Mouse (Mus musculus) lung, embryonic 15.5 days (tissue): Measurements from ENCODE around the gene Sept12. TPM values are rescaled to one million over a fixed set of nuclear protein-coding genes. Genes with fewer than 3 reads are reported as not detected.
A peak's percentile ranks its signal among the peaks of the same experiment; 100 is the strongest.

Experiments
- ATAC-seq: fragments of 200-750 bp; cut with Nextera tagmentation; 2 replicates; pipeline ENCODE4 v1.8.0; 2017; ENCODE audit warnings: moderate number of reproducible peaks, borderline replicate concordance; ENCODE audit not compliant: low FRiP score, low TSS enrichment; ENCODE audit errors: extremely low read depth
- H3K27ac ChIP-seq: fragments of 300-500 bp; sonication (generic); 2 replicates; pipeline ENCODE4 v1.5.1; 2015; ENCODE audit warnings: moderate library complexity, mild to moderate bottlenecking, inconsistent platforms
- H3K27me3 ChIP-seq: fragments of 300-500 bp; sonication (generic); 2 replicates; pipeline ENCODE4 v1.6.1; 2015; ENCODE audit warnings: inconsistent platforms
- H3K36me3 ChIP-seq: fragments of 300-500 bp; sonication (generic); 2 replicates; pipeline ENCODE4 v1.6.1; 2015; ENCODE audit warnings: inconsistent platforms
- H3K4me1 ChIP-seq: fragments of 300-500 bp; sonication (generic); 2 replicates; pipeline ENCODE4 v1.6.1; 2015; ENCODE audit warnings: inconsistent platforms
- H3K4me2 ChIP-seq: fragments of 300-500 bp; sonication (generic); 2 replicates; pipeline ENCODE4 v1.6.1; 2015; ENCODE audit warnings: inconsistent platforms, mild to moderate bottlenecking, moderate library complexity
- H3K4me3 ChIP-seq: fragments of 300-500 bp; sonication (generic); 2 replicates; pipeline ENCODE4 v1.5.1; 2015; ENCODE audit warnings: mild to moderate bottlenecking, inconsistent platforms
- H3K9ac ChIP-seq: fragments of 300-500 bp; sonication (generic); 2 replicates; pipeline ENCODE4 v1.6.1; 2015; ENCODE audit warnings: inconsistent platforms
- H3K9me3 ChIP-seq: fragments of 300-500 bp; sonication (generic); 2 replicates; pipeline ENCODE4 v1.6.1; 2016; ENCODE audit warnings: inconsistent platforms
- WGBS: fragments of 180-500 bp; shearing (Covaris S2); methylation state at CpG from one replicate; pipeline ENCODE4 v1.1.7; 2015; 5-methylcytosine and 5-hydroxymethylcytosine counted together
- polyA plus RNA-seq: library from polyadenylated mRNA; unstranded; fragments of >200 nt; fragmentation: Nextera tagmentation; extraction: Ambion mirVana; gene quantifications from 2 replicates; pipeline ENCODE4 v1.2.1, GENCODE M21; 2015

Sept12 gene
- polyA plus RNA-seq, 1 experiment from 2014 or later: 0.31 TPM

DNA sequence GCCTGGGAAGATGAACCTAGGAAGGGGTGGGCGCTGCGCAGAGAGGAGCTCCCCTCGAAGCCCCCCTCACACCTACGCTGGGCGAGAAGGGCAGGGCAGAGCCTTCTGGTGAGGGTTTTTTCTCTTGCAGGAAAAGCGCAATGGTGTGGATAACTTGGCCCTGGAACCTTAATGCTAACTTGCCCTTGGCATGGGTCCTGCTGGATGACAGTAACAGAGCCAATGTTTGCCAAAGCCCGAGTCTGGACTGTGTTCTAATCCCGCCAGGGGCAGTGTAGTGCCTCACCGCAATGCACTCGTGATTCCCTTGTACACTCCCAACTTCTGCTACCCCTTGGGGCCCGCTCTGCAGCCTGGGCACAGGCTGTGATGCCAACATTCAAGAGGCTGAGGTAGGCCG, 10.4 kb upstream of the Sept12 start:
- peaks cover 9% of the 10 kb centered on the region for H3K4me1 ChIP-seq
- H3K36me3 ChIP-seq: no peaks in the 10 kb centered on the region
- ATAC-seq: no peak
- H3K9ac ChIP-seq: no peak overlapping the region
- 77% methylated on average over 12 of the region's 12 CpGs for WGBS
- H3K27ac ChIP-seq: no peak overlapping the region
- H3K9me3 ChIP-seq: no peaks in the 10 kb centered on the region
- H3K4me2 ChIP-seq: peak overlapping the region; percentile 50
- peak overlapping the region; percentile 24 for H3K4me3 ChIP-seq
- H3K27me3 ChIP-seq: no peaks in the 10 kb centered on the region

DNA sequence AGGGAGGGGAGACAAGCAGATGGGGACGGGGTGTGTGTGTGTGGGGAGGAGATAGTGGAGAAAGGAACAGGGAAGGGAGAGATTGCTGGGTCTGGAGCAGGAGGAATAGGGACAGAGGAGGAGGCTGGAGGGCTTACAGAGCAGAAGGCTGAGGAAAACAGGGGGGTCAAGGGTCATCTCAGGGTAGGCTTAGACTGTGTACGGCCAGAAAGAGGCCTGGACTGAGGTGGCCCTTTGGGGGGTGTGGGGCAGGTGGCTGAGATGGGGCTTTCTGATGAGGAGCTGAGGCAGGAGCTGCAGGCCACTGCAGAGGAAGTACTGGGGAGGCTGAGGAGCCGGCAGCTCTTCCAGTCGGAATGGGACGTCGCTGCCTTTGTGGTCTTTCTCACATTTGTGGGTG, 9.8 kb upstream of the Sept12 start:
- Histone ChIP-seq H3K27ac (0 out of 2 replicates have a peak overlapping the region, but pooled peaks have one; percentile 13), H3K9me3 (no peaks in the 10 kb centered on the region), H3K27me3 (no peaks in the 10 kb centered on the region), H3K4me1 (peaks cover 6% of the 10 kb centered on the region), H3K4me2 (peak overlapping the region; percentile 50), H3K4me3 (peak overlapping the region; percentile 24), H3K9ac (no peak overlapping the region), H3K36me3 (no peaks in the 10 kb centered on the region)
- 31% methylated on average over 6 of the region's 6 CpGs for WGBS
- ATAC-seq: no peak

DNA sequence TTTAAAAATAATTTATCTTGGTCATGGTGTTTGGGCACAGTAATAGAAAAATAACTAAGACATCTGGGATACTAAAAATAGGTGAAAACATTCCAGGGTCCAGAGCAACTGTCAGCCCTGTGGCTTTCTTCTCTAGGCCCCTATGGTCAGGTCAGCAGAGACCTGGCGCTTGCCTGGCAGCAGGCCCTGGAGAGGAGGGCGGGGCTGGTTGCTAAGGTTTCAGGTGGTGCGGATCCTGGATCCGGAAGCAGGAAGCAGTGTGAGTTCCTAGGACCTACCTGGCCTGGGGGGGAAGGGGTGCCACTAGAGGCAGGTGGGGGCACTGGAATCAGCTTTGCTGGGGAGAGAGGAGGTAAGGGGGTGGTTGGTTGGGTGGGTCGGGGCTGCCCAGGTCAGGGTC, 9.4 kb upstream of the Sept12 start, which contains the start of gene Smim22:
Gene Smim22 (plus strand): TSS at position 222 of the 400 bp plus-strand sequence.
- ATAC-seq: peak; percentile 48; the same call in 1 of the 2 replicates
- Histone ChIP-seq H3K4me3 (peak within 1 kb of the TSS; percentile 24), H3K9ac (no peak within 1 kb of the TSS), H3K27ac (0 out of 2 replicates have a peak within 1 kb of the TSS, but pooled peaks have one; percentile 13), H3K27me3 (no peaks in the 10 kb centered on the region), H3K4me2 (peak within 1 kb of the TSS; percentile 50), H3K4me1 (peaks cover 2% of the 10 kb centered on the region), H3K9me3 (no peaks in the 10 kb centered on the region), H3K36me3 (no peaks in the 10 kb centered on the region)
- 41% methylated on average over 5 of the region's 5 CpGs for WGBS

- H3K4me3 ChIP-seq: no peak overlapping the region
- ATAC-seq: no peak
- no peaks in the 10 kb centered on the region for H3K36me3 ChIP-seq
- no peaks in the 10 kb centered on the region for H3K9me3 ChIP-seq
- H3K27ac ChIP-seq: no peak overlapping the region
- no peak overlapping the region for H3K9ac ChIP-seq
- 45% methylated on average over 3 of the region's 3 CpGs for WGBS
- no peak overlapping the region for H3K4me2 ChIP-seq
- H3K27me3 ChIP-seq: no peaks in the 10 kb centered on the region
- H3K4me1 ChIP-seq: no peaks in the 10 kb centered on the region
Observed at GRCm38 (mm10) chr16:5000611-5001010, 3.0 kb upstream of the Sept12 start.

- ATAC-seq: no peak
- H3K9me3 ChIP-seq: no peaks in the 10 kb centered on the region
- no peak overlapping the region for H3K4me2 ChIP-seq
- H3K27ac ChIP-seq: no peak overlapping the region
- no peaks in the 10 kb centered on the region for H3K36me3 ChIP-seq
- H3K9ac ChIP-seq: no peak overlapping the region
- WGBS: 49% methylated on average over 1 of the region's 1 CpGs
- no peak overlapping the region for H3K4me3 ChIP-seq
- H3K4me1 ChIP-seq: no peaks in the 10 kb centered on the region
- no peaks in the 10 kb centered on the region for H3K27me3 ChIP-seq
Observed at GRCm38 (mm10) chr16:4998984-4999383, 1.3 kb upstream of the Sept12 start.

DNA sequence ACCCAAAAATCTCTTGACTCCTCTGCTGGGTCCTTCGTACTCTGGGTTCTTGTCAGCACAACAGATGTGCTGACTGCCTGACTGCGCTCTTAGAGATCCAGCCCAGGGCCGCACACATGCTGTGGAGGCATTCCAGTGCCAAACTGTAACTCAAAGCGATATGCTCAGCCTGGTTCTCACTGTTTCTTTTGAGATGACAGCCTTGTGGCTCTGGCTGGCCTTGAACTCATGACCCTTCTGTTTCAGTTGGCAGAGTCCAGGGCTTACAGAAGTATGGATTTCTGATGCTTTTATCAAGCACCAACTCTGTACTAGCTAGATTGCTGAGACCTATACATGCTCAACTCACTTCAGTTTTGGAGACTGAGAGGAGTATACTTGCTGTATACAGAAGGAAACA, 4.4 kb downstream of the Sept12 start:
- Histone ChIP-seq H3K4me2 (no peak overlapping the region), H3K4me3 (no peak overlapping the region), H3K36me3 (no peaks in the 10 kb centered on the region), H3K9me3 (no peaks in the 10 kb centered on the region), H3K27ac (no peak overlapping the region), H3K27me3 (no peaks in the 10 kb centered on the region), H3K9ac (no peak overlapping the region), H3K4me1 (no peaks in the 10 kb centered on the region)
- no peak for ATAC-seq
- WGBS: 80% methylated on average over 4 of the region's 4 CpGs

GRCm38 (mm10) chr16:4984717-4985116, 12.9 kb downstream of the Sept12 start:
- no peak for ATAC-seq
- Histone ChIP-seq H3K36me3 (no peaks in the 10 kb centered on the region), H3K9me3 (no peaks in the 10 kb centered on the region), H3K27ac (no peak overlapping the region), H3K4me3 (no peak overlapping the region), H3K4me1 (no peaks in the 10 kb centered on the region), H3K4me2 (no peak overlapping the region), H3K27me3 (no peaks in the 10 kb centered on the region), H3K9ac (no peak overlapping the region)
- 87% methylated on average over 12 of the region's 12 CpGs for WGBS

DNA sequence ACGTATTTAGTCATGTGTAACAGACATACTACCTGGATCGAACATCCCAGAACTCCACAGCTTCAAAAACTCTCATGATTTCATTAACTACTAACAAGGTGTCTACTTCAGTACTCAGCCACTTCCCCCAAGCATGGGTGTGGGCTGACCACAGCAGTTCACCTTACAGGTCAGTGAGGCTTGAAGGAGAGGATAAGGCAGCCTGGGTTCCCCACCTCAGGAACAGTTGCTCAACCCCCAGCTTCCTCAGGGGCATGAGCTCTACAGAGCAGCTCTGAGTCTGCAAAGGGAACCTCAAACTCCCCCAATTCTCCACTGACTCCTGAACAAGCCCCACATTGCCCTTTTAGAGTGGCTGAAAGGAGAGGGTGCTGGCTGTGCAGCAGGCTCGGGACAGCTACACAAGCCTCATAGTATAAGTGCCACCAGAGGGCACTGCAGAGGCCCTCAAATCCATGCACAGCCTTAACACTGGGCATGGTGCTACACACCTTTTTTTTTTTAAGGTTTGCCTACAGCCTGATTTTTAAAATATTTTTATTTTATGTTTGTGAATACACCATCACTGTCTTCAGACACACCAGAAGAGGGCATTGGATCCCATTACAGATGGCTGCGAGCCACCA, 17.8 kb downstream of the Sept12 start:
- 66% methylated on average over 4 of the region's 4 CpGs for WGBS
- H3K9ac ChIP-seq: no peak overlapping the region
- no peak overlapping the region for H3K4me2 ChIP-seq
- no peaks in the 10 kb centered on the region for H3K27me3 ChIP-seq
- H3K4me1 ChIP-seq: 0 out of 2 replicates have a peak, but pooled peaks cover 3% of the 10 kb centered on the region
- no peaks in the 10 kb centered on the region for H3K9me3 ChIP-seq
- ATAC-seq: no peak
- no peaks in the 10 kb centered on the region for H3K36me3 ChIP-seq
- H3K27ac ChIP-seq: no peak overlapping the region
- no peak overlapping the region for H3K4me3 ChIP-seq

GRCm38 (mm10) chr16:4978275-4979051, 19.2 kb downstream of the Sept12 start:
- ATAC-seq: peak; percentile 19; the same call in 1 of the 2 replicates
- Histone ChIP-seq H3K4me2 (no peak overlapping the region), H3K27ac (no peak overlapping the region)

GRCm38 (mm10) chr16:4976180-4976579, 21.5 kb downstream of the Sept12 start:
- no peak overlapping the region for H3K4me2 ChIP-seq
- H3K4me1 ChIP-seq: 0 out of 2 replicates have a peak, but pooled peaks cover 3% of the 10 kb centered on the region
- no peak overlapping the region for H3K27ac ChIP-seq
- no peaks in the 10 kb centered on the region for H3K36me3 ChIP-seq
- H3K9ac ChIP-seq: no peak overlapping the region
- H3K4me3 ChIP-seq: no peak overlapping the region
- 57% methylated on average over 2 of the region's 2 CpGs for WGBS
- no peaks in the 10 kb centered on the region for H3K27me3 ChIP-seq
- H3K9me3 ChIP-seq: no peaks in the 10 kb centered on the region
- no peak for ATAC-seq

More at GRCm38 (mm10) chr16:4978275-4979051, 19.2 kb downstream of the Sept12 start:
- Histone ChIP-seq H3K36me3 (no peaks in the 10 kb centered on the region), H3K4me3 (no peak overlapping the region), H3K9ac (no peak overlapping the region), H3K27me3 (no peaks in the 10 kb centered on the region), H3K9me3 (no peaks in the 10 kb centered on the region), H3K4me1 (0 out of 2 replicates have a peak, but pooled peaks cover 3% of the 10 kb centered on the region)
- WGBS: 34% methylated on average over 5 of the region's 5 CpGs

GRCm38 (mm10) chr16:4974521-4974920, 23.1 kb downstream of the Sept12 start:
- Histone ChIP-seq H3K27me3 (no peaks in the 10 kb centered on the region), H3K9ac (no peak overlapping the region), H3K27ac (no peak overlapping the region), H3K4me3 (no peak overlapping the region), H3K4me2 (no peak overlapping the region), H3K36me3 (no peaks in the 10 kb centered on the region), H3K9me3 (no peaks in the 10 kb centered on the region), H3K4me1 (0 out of 2 replicates have a peak, but pooled peaks cover 3% of the 10 kb centered on the region)
- ATAC-seq: no peak
- WGBS: 86% methylated on average over 5 of the region's 5 CpGs

GRCm38 (mm10) chr16:4971626-4972025, 26.0 kb downstream of the Sept12 start:
- WGBS: 41% methylated on average over 4 of the region's 4 CpGs
- Histone ChIP-seq H3K27ac (peak overlapping the region; percentile 65), H3K4me1 (no peaks in the 10 kb centered on the region), H3K36me3 (no peaks in the 10 kb centered on the region), H3K4me2 (no peak overlapping the region), H3K27me3 (no peaks in the 10 kb centered on the region), H3K4me3 (no peak overlapping the region), H3K9me3 (no peaks in the 10 kb centered on the region), H3K9ac (no peak overlapping the region; the same call in 1 of the 2 replicates)
- peak; percentile 39; the same call in 1 of the 2 replicates for ATAC-seq
